Mouse (Mus musculus): ENCODE data around the gene Emc8. TPM values are rescaled to one million over a fixed set of nuclear protein-coding genes. Genes with fewer than 3 reads are reported as not detected.

Gene Emc8
- 120 and 151 TPM in 2 replicates for polyA plus RNA-seq (2012; ENCODE audit: low replicate concordance)

DNA sequence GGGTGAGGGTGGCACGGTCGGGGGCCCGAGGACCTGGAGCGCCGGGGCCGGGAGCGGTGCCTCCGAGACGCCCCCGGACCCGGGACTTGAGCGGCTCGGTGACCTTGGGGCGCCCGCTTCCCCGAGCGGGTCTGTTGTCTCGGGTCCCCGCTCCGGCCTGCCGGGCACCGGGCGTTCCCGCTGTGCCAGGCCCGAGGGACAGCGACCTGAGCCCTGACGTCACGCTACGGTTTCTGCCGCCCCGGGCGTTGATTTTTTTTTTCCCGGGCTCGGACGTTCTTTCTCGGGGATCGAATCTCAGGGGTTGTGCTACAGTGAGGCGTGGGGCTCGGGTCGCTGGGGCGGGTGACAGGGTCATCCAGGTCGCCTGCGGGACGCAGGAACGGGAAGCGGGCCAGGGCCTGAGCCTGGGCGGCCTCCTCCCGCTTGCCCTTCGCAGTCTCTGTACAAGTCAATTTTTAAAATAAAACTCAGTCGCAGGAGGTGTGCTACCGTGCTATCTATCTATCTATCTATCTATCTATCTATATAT lies at the start of gene Emc8:
Emc8 (minus strand) TSS at position 200 of the 532 bp plus-strand sequence.

DNA sequence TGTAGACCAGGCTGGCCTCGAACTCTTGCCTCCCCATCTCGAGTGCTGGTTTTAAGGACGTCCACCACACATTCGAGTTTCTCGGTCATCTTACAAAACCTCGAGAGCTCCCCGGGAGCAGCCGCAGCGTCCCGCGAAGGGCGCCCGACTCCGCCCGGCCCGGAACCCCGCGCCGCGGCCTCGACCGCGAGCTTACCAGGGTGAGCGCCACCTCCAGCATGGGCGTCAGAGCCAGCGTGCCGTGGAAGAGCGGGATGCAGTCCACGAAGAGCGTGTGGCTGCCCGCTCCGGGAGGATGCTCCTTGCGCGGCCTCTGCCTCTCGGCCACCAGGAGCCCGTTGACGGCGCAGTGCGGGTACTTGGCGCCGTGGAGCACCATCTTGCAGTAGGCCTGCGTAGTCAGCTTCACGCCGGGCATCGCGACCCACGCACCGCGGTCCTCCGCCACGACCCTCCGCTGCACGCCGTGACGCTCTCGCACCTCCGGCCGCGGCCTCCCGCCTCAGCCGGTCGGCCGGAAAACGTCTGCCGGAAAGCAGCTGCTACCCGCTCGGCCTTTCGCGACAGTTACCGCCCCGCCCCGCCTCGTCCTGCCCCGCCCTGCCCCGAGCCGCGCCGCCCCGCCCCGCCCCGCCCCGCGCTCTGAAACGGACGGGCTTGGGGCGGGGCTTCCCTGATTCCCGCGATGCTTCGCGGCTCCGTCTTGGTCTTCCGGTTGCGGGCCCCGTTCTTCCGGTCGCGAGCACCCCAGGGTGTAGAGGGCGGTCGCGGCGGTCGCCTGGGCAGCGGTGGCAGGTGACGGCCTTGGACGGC lies 606 bp downstream of the Emc8 start, which contains the start of the genes Gm27021 and Cox4i1:
Gm27021 (minus strand) TSS at position 519 of the 813 bp plus-strand sequence.
Cox4i1 (plus strand) TSS at position 662 of the 813 bp plus-strand sequence.

DNA sequence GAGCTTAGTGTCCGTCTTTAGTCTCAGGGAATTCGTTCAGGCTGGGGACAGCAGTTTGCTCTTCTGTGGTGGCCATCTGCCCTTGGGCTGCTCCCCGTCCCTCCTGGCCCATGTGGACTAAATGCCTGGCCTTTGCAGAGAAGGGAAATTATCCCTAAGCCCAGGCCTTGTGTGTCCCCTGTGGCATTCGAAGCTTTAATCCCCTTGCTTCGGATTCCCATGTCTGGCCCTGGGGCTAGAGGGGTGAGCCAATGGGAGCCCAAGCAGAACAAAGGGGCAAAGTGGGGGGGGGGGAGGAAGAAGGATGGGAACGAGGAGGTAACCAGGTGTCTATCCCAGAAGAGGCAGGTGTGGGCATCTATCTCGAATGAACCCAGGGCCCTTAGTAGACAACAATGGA lies 20.8 kb downstream of the Emc8 start, which contains the start of gene 1190005I06Rik:
1190005I06Rik (minus strand) TSS at position 101 of the 400 bp plus-strand sequence.

Other genes with a start within 250 kb of the Emc8 start
- 24.2 and 124 TPM in 2 replicates for gene Gins2, start 79.3 kb downstream of the Emc8 start, polyA plus RNA-seq (2012; ENCODE audit: low replicate concordance)
- 0.31 and 0.88 TPM in 2 replicates for gene 1190005I06Rik, start 20.9 kb downstream of the Emc8 start, polyA plus RNA-seq (2012; ENCODE audit: low replicate concordance)
- 0.65 and 1.8 TPM in 2 replicates for gene Gm27021, start 494 bp downstream of the Emc8 start, polyA plus RNA-seq (2012; ENCODE audit: low replicate concordance)
- gene Cox4i1, start 351 bp downstream of the Emc8 start, polyA plus RNA-seq (2012; ENCODE audit: low replicate concordance): 74.5 and 94.5 TPM in 2 replicates
- gene Irf8, start 67.8 kb upstream of the Emc8 start, polyA plus RNA-seq (2012; ENCODE audit: low replicate concordance): 134 and 388 TPM in 2 replicates

Measured in leukemia stem cell, adult 10-12 weeks (primary cell).